Mouse (Mus musculus) thymus, adult 2 months (tissue): ENCODE measurements at regions not wholly inside any gene's neighbourhood (a gene's known extent, or its start where the extent isn't known, plus 50 kb on each side); places are given as distances from the start of the nearest gene placed in this dataset.

Source experiments
- CTCF ChIP-seq: fragments of 200-500 bp; IDR thresholded peaks from 2 replicates; pipeline ENCODE4 v1.5.1; 2012; ENCODE audit warnings: mild to moderate bottlenecking, control low read depth, low read length, moderate library complexity, borderline replicate concordance; ENCODE audit not compliant: control insufficient read depth, poor library complexity, insufficient read depth; ENCODE audit errors: extremely low read depth
- POLR2A ChIP-seq: fragments of 200-500 bp; IDR thresholded peaks from 2 replicates; pipeline ENCODE4 v1.6.1; 2012; ENCODE audit warnings: mild to moderate bottlenecking, low read length, control low read depth, moderate library complexity; ENCODE audit not compliant: control insufficient read depth, poor library complexity, insufficient read depth; ENCODE audit errors: extremely low read depth

DNA sequence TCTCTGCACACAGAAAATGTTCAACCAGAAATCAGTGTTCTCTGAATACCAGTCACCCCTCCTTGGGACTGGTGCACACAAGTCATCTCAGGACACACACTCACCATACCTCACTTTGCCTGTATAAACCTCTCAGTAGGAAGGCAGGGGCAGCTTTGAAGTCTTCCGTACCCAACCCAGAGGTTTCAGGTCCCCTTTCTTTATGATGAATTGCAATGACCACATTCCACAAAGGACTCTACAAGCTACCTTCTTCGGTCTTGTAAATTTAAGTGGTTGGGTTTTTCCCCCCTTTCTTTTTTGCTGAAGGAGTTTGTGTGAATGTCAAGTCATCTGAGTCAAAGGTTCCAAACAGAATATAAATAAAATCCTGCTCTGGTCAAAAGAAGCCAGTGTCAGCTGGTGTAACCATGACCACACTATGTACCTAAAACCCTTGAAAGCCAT is 76.9 kb upstream of the Far2 start:
- TF ChIP-seq CTCF, result no peak
- no peak for TF ChIP-seq POLR2A
